ENCODE assay signal across 14 mouse cellular contexts in the genomic region with DNA sequence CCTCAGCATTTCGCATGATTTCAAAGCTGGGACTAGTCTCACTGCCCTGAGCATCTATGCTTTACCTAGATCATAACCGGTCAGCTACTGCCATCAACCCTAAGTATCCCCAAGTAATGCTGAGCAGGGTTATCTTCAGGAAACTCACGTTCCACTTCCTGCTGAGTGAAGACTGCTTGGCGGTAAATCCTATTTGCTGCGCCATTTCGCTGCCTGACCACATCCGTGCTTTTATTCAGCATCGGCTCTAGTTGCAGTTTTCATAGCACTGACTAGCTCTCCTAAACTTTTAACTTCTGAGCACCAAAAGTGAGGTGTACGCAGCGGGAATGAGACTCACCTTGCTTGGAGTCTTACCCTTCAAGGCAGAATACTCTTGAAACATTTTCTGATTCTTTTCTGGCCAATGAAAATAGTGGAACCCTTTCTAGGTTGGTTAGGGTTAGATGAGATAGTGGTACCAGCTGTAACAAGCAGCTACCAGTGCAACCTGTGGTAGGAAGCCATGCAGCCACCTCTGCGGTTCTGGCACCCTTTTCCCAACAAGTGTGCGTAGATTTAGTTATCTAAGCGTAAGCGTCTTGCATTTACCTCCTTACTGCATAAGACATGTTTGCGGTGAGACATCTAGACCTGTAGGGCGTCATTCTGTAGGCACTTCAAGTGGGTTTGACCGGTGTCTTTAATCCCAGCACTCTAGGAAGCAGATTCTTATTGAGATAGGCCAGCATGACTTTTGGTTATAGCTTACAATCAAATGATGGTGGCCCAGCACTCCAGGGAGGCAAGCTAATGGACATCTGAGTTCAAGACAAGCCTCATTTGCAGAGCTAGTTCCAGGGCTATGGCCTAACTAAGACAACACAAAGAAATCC. TPM values are rescaled to one million over a fixed set of nuclear protein-coding genes. Genes with fewer than 3 reads are reported as not detected.
DNase-seq lines count a peak whose midpoint lies in the region; ATAC-seq and TF ChIP-seq lines count a peak whose summit lies in the region.
"Had no signal": no experiment of that assay in that cellular context is flagged by ENCODE, and none has a peak within 500 bp of the region (broad histone marks: within the 10 kb centered on the region; RNA-seq: fewer than 3 reads in every experiment).

No protein-coding gene starts in this region.

- no peaks in the 10 kb centered on the region for H3K27me3 ChIP-seq in thymus, adult 2 months (ENCODE audit: control insufficient read depth, insufficient read depth, low read length)
- H3K27me3 ChIP-seq: forebrain, embryonic 12.5 days; neural tube, embryonic 12.5 days; Patski had no signal

- TF ChIP-seq CTCF in layer of hippocampus, adult 2 months (conservative IDR thresholded peaks at IDR 0.05) = no peak
- TF ChIP-seq CTCF in thymus, adult 2 months (IDR thresholded peaks at IDR 0.05; ENCODE audit: borderline replicate concordance, control insufficient read depth, extremely low read depth, insufficient read depth, low read length, poor library complexity) = no peak

- peak; percentile 42 for ATAC-seq in CD4-positive, CD25-positive, alpha-beta regulatory T cell, adult 4 months
- ATAC-seq: Patski had no signal

- no peaks in the 10 kb centered on the region for H3K36me3 ChIP-seq in thymus, adult 2 months (ENCODE audit: control insufficient read depth, insufficient read depth, low read length)
- H3K36me3 ChIP-seq: forebrain, embryonic 12.5 days; hindbrain, embryonic 12.5 days; neural tube, embryonic 12.5 days had no signal

- DNase-seq in layer of hippocampus, adult 2 months (ENCODE audit: low spot score in 2 of 2) = no peak
- no peak for DNase-seq in layer of hippocampus, adult 8-10 months (ENCODE audit: low spot score in 2 of 2)
- DNase-seq in c-Kit-positive CD71-positive TER-119-positive erythroid progenitor cells, embryonic 14.5 days (ENCODE audit: low spot score) = peak; percentile 72
- peak; percentile 58 for DNase-seq in thymus, adult 2 months
- DNase-seq in kidney, adult 18-20 months = no peak
- DNase-seq in gastrocnemius, postnatal 10 days = no peak
- DNase-seq in adrenal gland, postnatal 10 days = no peak

- TF ChIP-seq POLR2A in thymus, adult 2 months (IDR thresholded peaks at IDR 0.05; ENCODE audit: control insufficient read depth, extremely low read depth, insufficient read depth, low read length, poor library complexity) = no peak

- no peak overlapping the region for H3K27ac ChIP-seq in layer of hippocampus, adult 2 months
- H3K27ac ChIP-seq in thymus, adult 2 months (ENCODE audit: control insufficient read depth, insufficient read depth, low read length) = peak overlapping the region; percentile 74
- H3K27ac ChIP-seq: forebrain, embryonic 12.5 days; hindbrain, embryonic 12.5 days; neural tube, embryonic 12.5 days had no signal

- H3K4me3 ChIP-seq in layer of hippocampus, adult 2 months = peak overlapping the region; percentile 56
- H3K4me3 ChIP-seq in thymus, adult 2 months (ENCODE audit: control insufficient read depth, insufficient read depth, low read length) = no peak overlapping the region
- H3K4me3 ChIP-seq: forebrain, embryonic 12.5 days; hindbrain, embryonic 12.5 days; neural tube, embryonic 12.5 days had no signal

- H3K4me1 ChIP-seq in thymus, adult 2 months (replicated peaks; ENCODE audit: control insufficient read depth, insufficient read depth, low read length) = peaks cover 16% of the 10 kb centered on the region
- H3K4me1 ChIP-seq: neural tube, embryonic 12.5 days had no signal

- 35% methylated on average over 17 of the region's 17 CpGs for WGBS in thymus, adult 2 months

RNA-seq across cellular contexts. Expression of a gene that starts 4.3 kb away (rescaled TPM):
- total RNA-seq in layer of hippocampus, adult 2 months (2021) = 100 to 1,000 TPM; 126 to 137 TPM
- total RNA-seq in layer of hippocampus, adult 8-10 months (2022) = 100 to 1,000 TPM; 106 to 143 (median 138) TPM
- polyA plus RNA-seq in CD4-positive, CD25-positive, alpha-beta regulatory T cell, adult 4 months (2017; shearing (Covaris generic)) = 1 to 10 TPM; 6.3 to 8.4 TPM
- polyA plus RNA-seq in thymus, adult 2 months (2012; rRNA removed) = 163 and 177 TPM in 2 replicates
- 100 to 1,000 TPM; 371 to 420 TPM for total RNA-seq in gastrocnemius, postnatal 10 days (2021)
- total RNA-seq in adrenal gland, postnatal 10 days (2021) = 100 to 1,000 TPM; 491 to 635 TPM
- polyA plus RNA-seq: liver, adult 2 months had no signal

RNA-seq across cellular contexts. Expression of a gene that starts 5.4 kb away (rescaled TPM):
- total RNA-seq in layer of hippocampus, adult 2 months (2021) = 10 to 100 TPM; 48.4 to 51.6 TPM
- total RNA-seq in layer of hippocampus, adult 8-10 months (2022) = 10 to 100 TPM; 32.1 to 53.8 (median 35.1) TPM
- 1 to 10 TPM; 7.4 to 9.9 TPM for polyA plus RNA-seq in CD4-positive, CD25-positive, alpha-beta regulatory T cell, adult 4 months (2017; shearing (Covaris generic))
- polyA plus RNA-seq in thymus, adult 2 months (2012; rRNA removed) = 1,135 and 1,442 TPM in 2 replicates
- total RNA-seq in gastrocnemius, postnatal 10 days (2021) = 100 to 1,000 TPM; 371 to 396 TPM
- 100 to 1,000 TPM; 500 to 681 TPM for total RNA-seq in adrenal gland, postnatal 10 days (2021)

RNA-seq across cellular contexts. Expression of a gene that starts 10.7 kb away (rescaled TPM):
- 10 to 100 TPM; 29.6 to 29.9 TPM for total RNA-seq in layer of hippocampus, adult 2 months (2021)
- 10 to 100 TPM; 25.1 to 32.1 (median 27.3) TPM for total RNA-seq in layer of hippocampus, adult 8-10 months (2022)
- polyA plus RNA-seq in CD4-positive, CD25-positive, alpha-beta regulatory T cell, adult 4 months (2017; shearing (Covaris generic)) = 1 to 10 TPM; 7.0 to 7.1 TPM
- 87.7 and 101 TPM in 2 replicates for polyA plus RNA-seq in thymus, adult 2 months (2012; rRNA removed)
- 10 to 100 TPM; 40.0 to 46.5 TPM for total RNA-seq in gastrocnemius, postnatal 10 days (2021)
- total RNA-seq in adrenal gland, postnatal 10 days (2021) = 10 to 100 TPM; 71.1 to 77.9 TPM

RNA-seq across cellular contexts. Expression of a gene that starts 19.9 kb away (rescaled TPM):
- total RNA-seq in layer of hippocampus, adult 2 months (2021) = 1 to 10 TPM; 2.2 to 2.3 TPM
- total RNA-seq in layer of hippocampus, adult 8-10 months (2022) = 1 to 10 TPM; 2.5 to 9.1 (median 5.3) TPM
- polyA plus RNA-seq in CD4-positive, CD25-positive, alpha-beta regulatory T cell, adult 4 months (2017; shearing (Covaris generic)) = under 1 TPM in 1 of 2 experiments, not detected in 1; 0.46 TPM
- 3.8 and 6.8 TPM in 2 replicates for polyA plus RNA-seq in thymus, adult 2 months (2012; rRNA removed)
- 1 to 10 TPM in 1 of 2 experiments, under 1 TPM in 1; 0.56 to 1.2 TPM for total RNA-seq in gastrocnemius, postnatal 10 days (2021)
- total RNA-seq in adrenal gland, postnatal 10 days (2021) = under 1 TPM; 0.84 to 0.88 TPM

RNA-seq across cellular contexts. Expression of a gene that starts 27.3 kb away (rescaled TPM):
- total RNA-seq in layer of hippocampus, adult 2 months (2021) = not detected
- total RNA-seq in layer of hippocampus, adult 8-10 months (2022) = not detected
- not detected for polyA plus RNA-seq in CD4-positive, CD25-positive, alpha-beta regulatory T cell, adult 4 months (2017; shearing (Covaris generic))
- not detected in 2 replicates for polyA plus RNA-seq in thymus, adult 2 months (2012; rRNA removed)
- 1 to 10 TPM in 1 of 2 experiments, under 1 TPM in 1; 0.43 to 1.8 TPM for total RNA-seq in gastrocnemius, postnatal 10 days (2021)
- total RNA-seq in adrenal gland, postnatal 10 days (2021) = under 1 TPM in 1 of 2 experiments, not detected in 1; 0.39 TPM
- total RNA-seq: liver, adult 2 months had no signal
- polyA plus RNA-seq: forebrain, embryonic 12.5 days; large intestine, adult 2 months; liver, adult 2 months; Patski had no signal

Comparison
In these comparisons a context has a peak if more than half of its experiments do, and no peak if none do; other contexts are left out.
1. DNase-seq: peak in c-Kit-positive CD71-positive TER-119-positive erythroid progenitor cells, embryonic 14.5 days (single experiment) and thymus, adult 2 months (single experiment); none in layer of hippocampus, adult 2 months (0 of 2), layer of hippocampus, adult 8-10 months (0 of 2), kidney, adult 18-20 months (single experiment), gastrocnemius, postnatal 10 days (single experiment) and adrenal gland, postnatal 10 days (single experiment).
2. RNA of a gene that starts 5.4 kb away (total RNA-seq): 500 to 681 TPM in adrenal gland, postnatal 10 days and 371 to 396 TPM in gastrocnemius, postnatal 10 days; 48.4 to 51.6 TPM in layer of hippocampus, adult 2 months and 32.1 to 53.8 TPM in layer of hippocampus, adult 8-10 months; every median in the first group is over 4 times any median in the second.